Mouse (Mus musculus): ENCODE data around the gene St14. TPM values are rescaled to one million over a fixed set of nuclear protein-coding genes. Genes with fewer than 3 reads are reported as not detected.
A peak's percentile ranks its signal among the peaks of the same experiment; 100 is the strongest.

Gene St14
- polyA plus RNA-seq, 1 experiment from 2014 or later: 58.3 TPM

GRCm38 (mm10) chr9:31129956-31130355 lies 1.7 kb downstream of the St14 start:
- WGBS: 38% methylated on average over 8 of the region's 8 CpGs
- no peak overlapping the region for H3K27ac ChIP-seq (ENCODE audit: low read length)
- H3K4me2 ChIP-seq (ENCODE audit: low read depth, low read length): peak overlapping the region; percentile 75
- peak overlapping the region; percentile 74; the same call in 1 of the 2 replicates for H3K9ac ChIP-seq (ENCODE audit: low read length)
- H3K4me1 ChIP-seq (replicated peaks; ENCODE audit: control insufficient read depth, insufficient read depth, low read length): peaks cover 15% of the 10 kb centered on the region
- H3K4me3 ChIP-seq (ENCODE audit: low read length): peak overlapping the region; percentile 61
- H3K9me3 ChIP-seq (ENCODE audit: control insufficient read depth, low read length): no peaks in the 10 kb centered on the region
- no peaks in the 10 kb centered on the region for H3K36me3 ChIP-seq (ENCODE audit: control insufficient read depth, insufficient read depth, low read length)
- ATAC-seq (ENCODE audit: low read depth): no peak
- H3K27me3 ChIP-seq (ENCODE audit: control insufficient read depth, insufficient read depth, low read depth, low read length): peaks cover 36% of the 10 kb centered on the region

- peaks cover 32% of the 10 kb centered on the region for H3K27me3 ChIP-seq (ENCODE audit: control insufficient read depth, insufficient read depth, low read depth, low read length)
- no peak overlapping the region for H3K4me2 ChIP-seq (ENCODE audit: low read depth, low read length)
- peaks cover 15% of the 10 kb centered on the region for H3K4me1 ChIP-seq (replicated peaks; ENCODE audit: control insufficient read depth, insufficient read depth, low read length)
- H3K9me3 ChIP-seq (ENCODE audit: control insufficient read depth, low read length): no peaks in the 10 kb centered on the region
- H3K9ac ChIP-seq (ENCODE audit: low read length): no peak overlapping the region
- no peak overlapping the region for H3K4me3 ChIP-seq (ENCODE audit: low read length)
- ATAC-seq (ENCODE audit: low read depth): no peak
- WGBS: 60% methylated on average over 12 of the region's 12 CpGs
- no peak overlapping the region for H3K27ac ChIP-seq (ENCODE audit: low read length)
- H3K36me3 ChIP-seq (ENCODE audit: control insufficient read depth, insufficient read depth, low read length): no peaks in the 10 kb centered on the region
These were observed 3.7 kb downstream of the St14 start for GRCm38 (mm10) chr9:31127876-31128465.

GRCm38 (mm10) chr9:31126079-31126478 lies 5.6 kb downstream of the St14 start:
- Histone ChIP-seq H3K4me2 (ENCODE audit: low read depth, low read length) (no peak overlapping the region), H3K27ac (ENCODE audit: low read length) (no peak overlapping the region), H3K9me3 (ENCODE audit: control insufficient read depth, low read length) (no peaks in the 10 kb centered on the region), H3K4me1 (replicated peaks; ENCODE audit: control insufficient read depth, insufficient read depth, low read length) (peaks cover 12% of the 10 kb centered on the region), H3K9ac (ENCODE audit: low read length) (no peak overlapping the region), H3K27me3 (ENCODE audit: control insufficient read depth, insufficient read depth, low read depth, low read length) (peaks cover 14% of the 10 kb centered on the region; the same call in 1 of the 2 replicates), H3K36me3 (ENCODE audit: control insufficient read depth, insufficient read depth, low read length) (no peaks in the 10 kb centered on the region), H3K4me3 (ENCODE audit: low read length) (no peak overlapping the region)
- ATAC-seq (ENCODE audit: low read depth): no peak
- 87% methylated on average over 7 of the region's 7 CpGs for WGBS

GRCm38 (mm10) chr9:31122464-31123030 lies 9.1 kb downstream of the St14 start:
- H3K9ac ChIP-seq (ENCODE audit: low read length): no peak overlapping the region
- WGBS: 52% methylated on average over 13 of the region's 13 CpGs
- ATAC-seq (ENCODE audit: low read depth): no peak
- H3K27ac ChIP-seq (ENCODE audit: low read length): no peak overlapping the region
- H3K9me3 ChIP-seq (ENCODE audit: control insufficient read depth, low read length): no peaks in the 10 kb centered on the region
- H3K27me3 ChIP-seq (ENCODE audit: control insufficient read depth, insufficient read depth, low read depth, low read length): no peaks in the 10 kb centered on the region
- H3K4me3 ChIP-seq (ENCODE audit: low read length): no peak overlapping the region
- peaks cover 19% of the 10 kb centered on the region for H3K4me1 ChIP-seq (replicated peaks; ENCODE audit: control insufficient read depth, insufficient read depth, low read length)
- no peak overlapping the region for H3K4me2 ChIP-seq (ENCODE audit: low read depth, low read length)
- H3K36me3 ChIP-seq (ENCODE audit: control insufficient read depth, insufficient read depth, low read length): no peaks in the 10 kb centered on the region

- H3K27ac ChIP-seq (ENCODE audit: low read length): peak overlapping the region; percentile 81
- H3K27me3 ChIP-seq (ENCODE audit: control insufficient read depth, insufficient read depth, low read depth, low read length): no peaks in the 10 kb centered on the region
- H3K4me1 ChIP-seq (replicated peaks; ENCODE audit: control insufficient read depth, insufficient read depth, low read length): peaks cover 19% of the 10 kb centered on the region
- ATAC-seq (ENCODE audit: low read depth): peak; percentile 36
- H3K36me3 ChIP-seq (ENCODE audit: control insufficient read depth, insufficient read depth, low read length): no peaks in the 10 kb centered on the region
- peak overlapping the region; percentile 32 for H3K4me2 ChIP-seq (ENCODE audit: low read depth, low read length)
- WGBS: 50% methylated on average over 4 of the region's 4 CpGs
- no peak overlapping the region for H3K9ac ChIP-seq (ENCODE audit: low read length)
- H3K4me3 ChIP-seq (ENCODE audit: low read length): no peak overlapping the region
- no peaks in the 10 kb centered on the region for H3K9me3 ChIP-seq (ENCODE audit: control insufficient read depth, low read length)
These were observed 11.1 kb downstream of the St14 start for GRCm38 (mm10) chr9:31120533-31120915.

GRCm38 (mm10) chr9:31119882-31120532 lies 11.6 kb downstream of the St14 start:
- ATAC-seq (ENCODE audit: low read depth): peak; percentile 70
- no peaks in the 10 kb centered on the region for H3K36me3 ChIP-seq (ENCODE audit: control insufficient read depth, insufficient read depth, low read length)
- H3K4me1 ChIP-seq (replicated peaks; ENCODE audit: control insufficient read depth, insufficient read depth, low read length): peaks cover 19% of the 10 kb centered on the region
- no peaks in the 10 kb centered on the region for H3K9me3 ChIP-seq (ENCODE audit: control insufficient read depth, low read length)
- H3K9ac ChIP-seq (ENCODE audit: low read length): no peak overlapping the region
- H3K4me2 ChIP-seq (ENCODE audit: low read depth, low read length): peak overlapping the region; percentile 32
- H3K4me3 ChIP-seq (ENCODE audit: low read length): no peak overlapping the region
- WGBS: 38% methylated on average over 11 of the region's 11 CpGs
- H3K27me3 ChIP-seq (ENCODE audit: control insufficient read depth, insufficient read depth, low read depth, low read length): no peaks in the 10 kb centered on the region
- H3K27ac ChIP-seq (ENCODE audit: low read length): peak overlapping the region; percentile 81

- no peak overlapping the region for H3K4me2 ChIP-seq (ENCODE audit: low read depth, low read length)
- H3K9me3 ChIP-seq (ENCODE audit: control insufficient read depth, low read length): no peaks in the 10 kb centered on the region
- H3K4me1 ChIP-seq (replicated peaks; ENCODE audit: control insufficient read depth, insufficient read depth, low read length): peaks cover 19% of the 10 kb centered on the region
- WGBS: 67% methylated on average over 5 of the region's 5 CpGs
- H3K27me3 ChIP-seq (ENCODE audit: control insufficient read depth, insufficient read depth, low read depth, low read length): no peaks in the 10 kb centered on the region
- no peak overlapping the region for H3K4me3 ChIP-seq (ENCODE audit: low read length)
- no peak overlapping the region for H3K27ac ChIP-seq (ENCODE audit: low read length)
- ATAC-seq (ENCODE audit: low read depth): no peak
- H3K36me3 ChIP-seq (ENCODE audit: control insufficient read depth, insufficient read depth, low read length): no peaks in the 10 kb centered on the region
- H3K9ac ChIP-seq (ENCODE audit: low read length): no peak overlapping the region
These were observed 12.2 kb downstream of the St14 start for GRCm38 (mm10) chr9:31119405-31119804.

- H3K4me2 ChIP-seq (ENCODE audit: low read depth, low read length): no peak overlapping the region
- H3K4me3 ChIP-seq (ENCODE audit: low read length): no peak overlapping the region
- H3K27ac ChIP-seq (ENCODE audit: low read length): no peak overlapping the region
- WGBS: 20% methylated on average over 11 of the region's 11 CpGs
- H3K36me3 ChIP-seq (ENCODE audit: control insufficient read depth, insufficient read depth, low read length): no peaks in the 10 kb centered on the region
- ATAC-seq (ENCODE audit: low read depth): peak; percentile 89
- H3K9me3 ChIP-seq (ENCODE audit: control insufficient read depth, low read length): no peaks in the 10 kb centered on the region
- no peak overlapping the region for H3K9ac ChIP-seq (ENCODE audit: low read length)
- no peaks in the 10 kb centered on the region for H3K27me3 ChIP-seq (ENCODE audit: control insufficient read depth, insufficient read depth, low read depth, low read length)
- peaks cover 19% of the 10 kb centered on the region for H3K4me1 ChIP-seq (replicated peaks; ENCODE audit: control insufficient read depth, insufficient read depth, low read length)
These were observed 12.9 kb downstream of the St14 start for GRCm38 (mm10) chr9:31118520-31119298.

GRCm38 (mm10) chr9:31117488-31117887 lies 14.2 kb downstream of the St14 start:
- no peak overlapping the region for H3K4me2 ChIP-seq (ENCODE audit: low read depth, low read length)
- no peaks in the 10 kb centered on the region for H3K9me3 ChIP-seq (ENCODE audit: control insufficient read depth, low read length)
- no peaks in the 10 kb centered on the region for H3K36me3 ChIP-seq (ENCODE audit: control insufficient read depth, insufficient read depth, low read length)
- no peak for ATAC-seq (ENCODE audit: low read depth)
- WGBS: 77% methylated on average over 6 of the region's 6 CpGs
- no peak overlapping the region for H3K4me3 ChIP-seq (ENCODE audit: low read length)
- H3K9ac ChIP-seq (ENCODE audit: low read length): no peak overlapping the region
- no peak overlapping the region for H3K27ac ChIP-seq (ENCODE audit: low read length)
- H3K4me1 ChIP-seq (replicated peaks; ENCODE audit: control insufficient read depth, insufficient read depth, low read length): peaks cover 19% of the 10 kb centered on the region
- H3K27me3 ChIP-seq (ENCODE audit: control insufficient read depth, insufficient read depth, low read depth, low read length): no peaks in the 10 kb centered on the region

Measured in lung, embryonic 16.5 days (tissue).